Mouse (Mus musculus) intestine, postnatal 0 days (tissue): ENCODE measurements at regions not wholly inside any gene's neighbourhood (a gene's known extent, or its start where the extent isn't known, plus 50 kb on each side); places are given as distances from the start of the nearest gene placed in this dataset.
A peak's percentile ranks its signal among the peaks of the same experiment; 100 is the strongest.

ENCODE experiments used
- ATAC-seq: fragments of 200-750 bp; cut with Nextera tagmentation; 2 replicates; pipeline ENCODE4 v1.8.0; 2017; ENCODE audit warnings: mild to moderate bottlenecking, moderate TSS enrichment, moderate library complexity
- H3K27ac ChIP-seq: fragments of 300-500 bp; sonication (generic); 2 replicates; pipeline ENCODE4 v1.5.1; 2014; ENCODE audit warnings: mild to moderate bottlenecking, low read depth, low read length, moderate library complexity
- H3K27me3 ChIP-seq: fragments of 300-500 bp; sonication (generic); replicated peaks from 2 replicates; pipeline ENCODE4 v1.6.1; 2014; ENCODE audit warnings: low read length, mixed read lengths; ENCODE audit not compliant: control insufficient read depth, insufficient read depth
- H3K36me3 ChIP-seq: fragments of 300-500 bp; sonication (generic); 2 replicates; pipeline ENCODE4 v1.6.1; 2014; ENCODE audit warnings: mild to moderate bottlenecking, moderate library complexity; ENCODE audit not compliant: control insufficient read depth, insufficient read depth
- H3K4me1 ChIP-seq: fragments of 300-500 bp; sonication (generic); replicated peaks from 2 replicates; pipeline ENCODE4 v1.6.1; 2014; ENCODE audit warnings: antibody characterized with exemption, low read length, mixed read lengths; ENCODE audit not compliant: control insufficient read depth, insufficient read depth
- H3K4me2 ChIP-seq: fragments of 300-500 bp; sonication (generic); replicated peaks from 2 replicates; pipeline ENCODE4 v1.6.1; 2014; ENCODE audit warnings: low read depth, mild to moderate bottlenecking, moderate library complexity
- H3K4me3 ChIP-seq: fragments of 300-500 bp; sonication (generic); 2 replicates; pipeline ENCODE4 v1.5.1; 2014; ENCODE audit warnings: low read depth, low read length
- H3K9ac ChIP-seq: fragments of 300-500 bp; sonication (generic); 2 replicates; pipeline ENCODE4 v1.6.1; 2014; ENCODE audit warnings: mild to moderate bottlenecking, low read depth, low read length
- H3K9me3 ChIP-seq: fragments of 300-500 bp; sonication (generic); 2 replicates; pipeline ENCODE4 v1.6.1; 2016; ENCODE audit warnings: mixed run types; ENCODE audit not compliant: control insufficient read depth
- CTCF ChIP-seq: sonication (generic); IDR thresholded peaks from 2 replicates; pipeline ENCODE4 v1.5.1; 2016; ENCODE audit warnings: low read depth, mild to moderate bottlenecking, control low read depth, antibody characterized with exemption, moderate library complexity
- WGBS: fragments of 180-500 bp; shearing (Covaris S2); extraction: QIAGEN DNeasy Blood & Tissue Kit; methylation state at CpG from one replicate; pipeline ENCODE4 v1.1.7; 2014; 5-methylcytosine and 5-hydroxymethylcytosine counted together

DNA sequence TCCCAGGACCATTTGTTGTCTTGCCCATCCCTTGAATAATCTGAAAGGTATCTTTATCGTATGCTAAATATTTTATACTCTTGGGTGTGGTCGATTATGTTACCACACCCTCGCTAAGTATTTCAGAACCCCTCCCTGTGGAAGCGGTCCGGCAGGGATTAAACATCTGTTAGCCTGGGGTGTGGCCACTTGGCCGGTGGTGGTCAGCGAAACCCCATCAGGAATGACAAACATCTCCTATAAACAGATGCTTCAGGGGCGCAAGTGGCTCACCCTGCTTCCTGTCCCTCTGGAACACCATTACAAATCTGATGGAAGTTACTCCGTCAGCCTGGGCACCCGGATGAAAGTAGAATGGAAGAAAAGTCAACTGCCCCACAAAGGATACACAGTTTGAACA is 119.8 kb upstream of the Dyrk2 start:
- H3K4me3 ChIP-seq = no peak overlapping the region
- H3K27me3 ChIP-seq = no peaks in the 10 kb centered on the region
- no peak for ATAC-seq
- no peaks in the 10 kb centered on the region for H3K9me3 ChIP-seq
- H3K27ac ChIP-seq = no peak overlapping the region
- WGBS = 62% methylated on average over 10 of the region's 10 CpGs
- H3K4me1 ChIP-seq = no peaks in the 10 kb centered on the region
- H3K9ac ChIP-seq = no peak overlapping the region
- TF ChIP-seq CTCF = no peak
- no peak overlapping the region for H3K4me2 ChIP-seq
- no peaks in the 10 kb centered on the region for H3K36me3 ChIP-seq

DNA sequence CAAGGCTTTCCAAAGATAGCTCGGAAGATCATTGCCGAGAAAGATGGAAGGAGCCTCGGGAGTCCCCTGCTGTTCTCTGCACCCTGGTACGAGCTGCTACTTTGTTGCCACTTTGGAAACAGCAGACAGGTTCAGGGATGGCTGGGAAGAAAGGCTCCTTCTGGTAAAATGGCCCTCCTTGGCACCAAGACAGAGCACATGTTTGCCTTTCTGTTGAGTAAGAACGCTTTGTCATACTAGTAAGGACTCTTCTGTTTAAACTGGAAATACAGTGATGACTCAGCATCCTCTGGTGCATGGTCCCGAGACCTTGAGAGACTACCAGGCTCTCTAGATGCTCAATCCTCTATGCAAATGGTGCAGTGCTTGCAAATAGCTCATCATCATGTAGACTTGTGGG is 118.2 kb upstream of the Dyrk2 start:
- Histone ChIP-seq H3K4me1 (no peaks in the 10 kb centered on the region), H3K36me3 (no peaks in the 10 kb centered on the region), H3K4me2 (no peak overlapping the region), H3K9me3 (no peaks in the 10 kb centered on the region), H3K9ac (no peak overlapping the region), H3K4me3 (no peak overlapping the region), H3K27ac (no peak overlapping the region), H3K27me3 (no peaks in the 10 kb centered on the region)
- 90% methylated on average over 6 of the region's 6 CpGs for WGBS
- TF ChIP-seq CTCF = no peak
- no peak for ATAC-seq

- Histone ChIP-seq H3K4me1 (no peaks in the 10 kb centered on the region), H3K27me3 (no peaks in the 10 kb centered on the region), H3K27ac (no peak overlapping the region), H3K9me3 (no peaks in the 10 kb centered on the region), H3K9ac (no peak overlapping the region), H3K4me3 (no peak overlapping the region), H3K36me3 (no peaks in the 10 kb centered on the region), H3K4me2 (no peak overlapping the region)
- no peak for TF ChIP-seq CTCF
- 91% methylated on average over 5 of the region's 5 CpGs for WGBS
- ATAC-seq = no peak
These were observed 114.6 kb upstream of the Dyrk2 start for GRCm38 (mm10) chr10:118984580-118984979.

DNA sequence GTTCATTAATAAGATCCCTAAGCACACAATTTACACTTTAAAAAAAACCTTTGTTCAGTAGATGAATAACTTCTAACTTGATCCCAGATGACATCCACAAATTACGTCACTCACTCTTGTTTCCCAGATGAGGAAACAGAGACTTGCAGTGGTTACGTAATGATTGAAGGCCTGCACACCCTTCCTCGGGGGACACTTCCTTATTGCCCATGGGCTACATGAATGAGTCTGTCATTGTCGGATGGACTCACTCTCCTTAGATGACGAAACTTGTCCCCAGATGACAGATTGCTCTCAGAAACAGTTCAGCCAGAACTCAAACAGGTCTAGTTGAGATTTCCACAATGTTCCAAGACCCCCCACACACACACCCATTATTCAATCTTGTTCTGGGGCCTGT is 111.4 kb upstream of the Dyrk2 start:
- H3K27me3 ChIP-seq = no peaks in the 10 kb centered on the region
- H3K4me1 ChIP-seq = no peaks in the 10 kb centered on the region
- H3K9ac ChIP-seq = no peak overlapping the region
- H3K4me3 ChIP-seq = no peak overlapping the region
- H3K36me3 ChIP-seq = no peaks in the 10 kb centered on the region
- H3K4me2 ChIP-seq = no peak overlapping the region
- WGBS = 27% methylated on average over 5 of the region's 5 CpGs
- H3K9me3 ChIP-seq = no peaks in the 10 kb centered on the region
- H3K27ac ChIP-seq = no peak overlapping the region
- ATAC-seq = peak; percentile 88
- no peak for TF ChIP-seq CTCF

- Histone ChIP-seq H3K9ac (no peak overlapping the region), H3K36me3 (no peaks in the 10 kb centered on the region), H3K4me2 (peak overlapping the region; percentile 28; the same call in 1 of the 2 replicates), H3K4me1 (no peaks in the 10 kb centered on the region), H3K27me3 (no peaks in the 10 kb centered on the region), H3K27ac (no peak overlapping the region), H3K4me3 (no peak overlapping the region), H3K9me3 (no peaks in the 10 kb centered on the region)
- TF ChIP-seq CTCF = peak; percentile 57
- 49% methylated on average over 13 of the region's 13 CpGs for WGBS
- ATAC-seq = 0 out of 2 replicates have a peak, but pooled peaks have one; percentile 26
These were observed 109.3 kb upstream of the Dyrk2 start for GRCm38 (mm10) chr10:118979339-118979738.

DNA sequence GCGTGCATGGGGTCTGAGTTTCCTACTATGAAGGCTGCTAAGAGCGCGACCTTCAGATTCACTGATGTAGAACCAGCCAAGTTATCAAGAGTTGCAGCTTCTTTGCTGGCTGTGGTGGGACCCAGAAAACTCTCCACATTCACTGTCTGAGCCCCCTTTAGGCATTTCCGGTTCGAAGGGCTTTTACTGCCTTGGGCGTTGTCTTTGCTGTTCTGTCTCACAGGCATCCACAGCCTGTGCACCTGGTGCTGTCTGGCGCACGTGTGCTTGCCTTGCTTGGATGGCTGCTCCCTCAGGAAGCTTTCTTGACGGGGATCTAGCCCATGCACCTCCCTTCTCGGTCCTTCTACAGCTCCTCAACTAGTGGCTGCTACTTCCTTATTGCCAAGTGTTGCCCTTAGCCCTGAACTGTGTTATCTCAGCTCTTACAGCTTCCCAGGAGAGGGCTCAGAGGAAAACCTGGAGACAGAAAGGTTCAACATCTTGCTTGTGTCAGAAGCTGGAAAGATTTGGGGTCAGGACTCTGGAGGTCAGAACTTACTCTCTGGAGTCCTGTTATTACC is 108.3 kb upstream of the Dyrk2 start:
- Histone ChIP-seq H3K4me2 (peak overlapping the region; percentile 35; the same call in 1 of the 2 replicates), H3K36me3 (no peaks in the 10 kb centered on the region), H3K9me3 (no peaks in the 10 kb centered on the region), H3K4me3 (no peak overlapping the region), H3K27me3 (no peaks in the 10 kb centered on the region), H3K4me1 (no peaks in the 10 kb centered on the region), H3K27ac (peak overlapping the region; percentile 31; the same call in 1 of the 2 replicates), H3K9ac (no peak overlapping the region)
- ATAC-seq = peak; percentile 90
- 0 out of 2 replicates have a peak, but pooled peaks have one; percentile 5 for TF ChIP-seq CTCF
- WGBS = 47% methylated on average over 10 of the region's 10 CpGs

- Histone ChIP-seq H3K27ac (no peak overlapping the region), H3K4me1 (no peaks in the 10 kb centered on the region), H3K36me3 (no peaks in the 10 kb centered on the region), H3K4me3 (no peak overlapping the region), H3K9ac (no peak overlapping the region), H3K9me3 (no peaks in the 10 kb centered on the region), H3K4me2 (no peak overlapping the region), H3K27me3 (no peaks in the 10 kb centered on the region)
- WGBS = 96% methylated on average over 10 of the region's 10 CpGs
- TF ChIP-seq CTCF = no peak
- no peak for ATAC-seq
These were observed 106.4 kb upstream of the Dyrk2 start for GRCm38 (mm10) chr10:118976447-118976846.
